Mouse (Mus musculus) megakaryocyte, embryonic 14.5 days (primary cell): ENCODE results near the gene Pparg.

ENCODE experiments used
- FLI1 ChIP-seq: IDR thresholded peaks from 2 replicates; pipeline ENCODE4 v1.6.1; 2012; ENCODE audit warnings: low read length, inconsistent platforms, mixed read lengths
- GATA1 ChIP-seq: IDR thresholded peaks from 3 replicates; pipeline ENCODE4 v1.6.1; 2012; ENCODE audit warnings: mixed read lengths, low read length, inconsistent platforms, borderline replicate concordance

DNA sequence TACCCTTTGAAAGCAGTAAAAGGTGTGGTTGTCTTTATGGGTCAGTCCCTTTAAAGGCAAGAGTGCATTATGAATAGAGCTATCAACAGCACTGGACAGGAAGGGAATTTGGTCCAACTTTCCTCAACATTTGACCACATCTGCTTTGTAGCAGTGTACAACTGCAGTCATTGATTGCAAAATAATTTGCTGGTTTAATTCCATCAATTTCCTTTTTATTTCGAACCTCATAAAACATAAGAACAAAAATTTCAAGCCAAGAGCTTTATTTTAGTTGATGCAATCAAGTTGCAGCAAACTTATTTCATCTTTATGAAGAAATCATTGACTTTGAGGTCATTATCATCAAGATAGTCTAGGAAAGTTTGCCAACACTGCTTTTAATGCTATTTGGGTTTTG lies 91.8 kb downstream of the Pparg start:
- TF ChIP-seq GATA1 (no peak), FLI1 (no peak)
